Mouse (Mus musculus) heart, adult 18-20 months (tissue): ENCODE data around the gene Lrrc74a. TPM values are rescaled to one million over a fixed set of nuclear protein-coding genes. Genes with fewer than 3 reads are reported as not detected.
A peak's percentile ranks its signal among the peaks of the same experiment; 100 is the strongest.

Experiments used
- DNase-seq, 2 experiments: peaks; one replicate each; pipeline ENCODE4 v3.0.0; 2021 to 2022; ENCODE audit warnings: mixed read lengths in 1 of 2
- long read RNA-seq, 2 experiments: library from polyadenylated mRNA; stranded (forward); transcript quantifications; one replicate each; pipeline ENCODE4 v2.0.0; 2021
- total RNA-seq, 2 experiments: library from RNA; stranded (reverse); gene quantifications; 2 replicates each; pipeline ENCODE4 v1.2.3; 2021

Gene Lrrc74a
- total RNA-seq = not detected
- long read RNA-seq, experiment 1 = 0 reads
- long read RNA-seq, experiment 2 = 0 reads

GRCm38 (mm10) chr12:86734319-86734810 is at the start of gene Lrrc74a:
TSS of gene Lrrc74a (plus strand) at chr12:86734369.
- peak; percentile 23 to 28 for DNase-seq

GRCm38 (mm10) chr12:86685275-86685674 is 48.9 kb upstream of the Lrrc74a start:
- no peak for DNase-seq

GRCm38 (mm10) chr12:86686551-86687330 is 47.4 kb upstream of the Lrrc74a start:
- peak in 1 of 2 experiments; percentile 41 for DNase-seq

DNA sequence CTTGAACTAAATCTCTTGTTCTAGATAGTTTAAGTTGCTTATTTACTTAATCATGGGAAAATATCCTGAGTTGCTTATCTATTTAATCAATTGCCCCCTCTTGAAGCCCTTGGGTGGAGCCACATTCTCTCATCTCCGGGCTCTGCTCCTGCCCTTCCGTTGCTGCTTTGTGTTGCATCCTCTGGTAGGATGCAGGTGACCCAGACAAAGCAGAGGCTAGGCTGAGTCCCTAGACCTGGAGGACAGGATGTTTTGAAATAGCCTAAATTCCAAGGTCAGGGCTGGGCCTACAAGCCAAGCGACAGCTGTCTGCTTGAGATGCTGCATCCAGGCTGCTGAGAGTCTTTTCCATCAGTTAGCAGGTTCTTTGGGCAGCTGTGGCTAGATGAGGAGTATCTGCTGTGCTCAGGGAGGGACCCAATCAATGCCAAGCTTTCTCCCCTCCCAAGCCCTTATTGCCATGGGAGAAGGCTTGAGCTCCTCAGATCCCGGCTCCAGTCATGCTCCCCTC is 46.7 kb upstream of the Lrrc74a start:
- DNase-seq = no peak

GRCm38 (mm10) chr12:86687971-86688573 is 46.1 kb upstream of the Lrrc74a start:
- peak; percentile 35 to 55 for DNase-seq

DNA sequence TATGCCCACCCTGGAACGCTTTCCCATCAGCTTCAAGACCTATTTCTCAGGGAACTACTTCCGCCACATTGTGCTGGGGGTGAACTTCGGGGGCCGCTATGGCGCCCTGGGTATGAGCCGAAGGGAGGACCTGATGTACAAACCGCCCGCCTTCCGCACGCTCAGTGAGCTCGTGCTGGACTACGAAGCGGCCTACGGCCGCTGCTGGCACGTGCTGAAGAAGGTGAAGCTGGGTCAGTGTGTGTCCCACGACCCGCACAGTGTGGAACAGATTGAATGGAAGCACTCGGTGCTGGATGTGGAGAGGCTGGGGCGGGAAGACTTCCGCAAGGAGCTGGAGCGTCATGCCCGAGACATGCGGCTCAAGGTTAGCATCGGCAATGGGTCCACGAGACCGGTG is 45.3 kb upstream of the Lrrc74a start:
- DNase-seq = no peak

GRCm38 (mm10) chr12:86690700-86691485 is 43.3 kb upstream of the Lrrc74a start:
- peak in 1 of 2 experiments; percentile 57 for DNase-seq

- DNase-seq = peak; percentile 69 to 73
Measured at GRCm38 (mm10) chr12:86692471-86693356, 41.5 kb upstream of the Lrrc74a start.

DNA sequence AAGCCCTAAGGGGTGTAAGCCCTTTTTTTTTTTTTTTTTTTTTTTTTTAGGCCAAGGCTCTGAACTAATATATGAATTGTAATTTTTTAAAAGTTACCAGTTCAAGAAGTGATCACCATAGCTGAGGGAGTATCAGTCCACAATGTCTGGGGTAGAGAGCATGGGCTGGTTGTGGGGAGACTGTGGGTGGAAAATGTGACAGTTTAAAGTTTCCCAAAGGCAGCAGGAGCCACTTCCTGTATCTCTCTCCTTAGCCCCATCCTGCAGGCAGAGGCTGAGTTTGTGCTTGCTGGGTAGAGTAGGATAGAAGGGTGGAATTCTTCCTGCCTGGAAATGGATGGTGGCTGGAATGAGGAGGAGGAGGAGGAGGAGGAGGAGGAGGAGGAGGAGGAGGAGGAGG is 40.8 kb upstream of the Lrrc74a start:
- DNase-seq = no peak

- DNase-seq = no peak
Measured at GRCm38 (mm10) chr12:86694441-86694840, 39.7 kb upstream of the Lrrc74a start.

GRCm38 (mm10) chr12:86697996-86698395 is 36.2 kb upstream of the Lrrc74a start:
- DNase-seq = no peak

- no peak for DNase-seq
Measured at GRCm38 (mm10) chr12:86698537-86698936, 35.6 kb upstream of the Lrrc74a start.

DNA sequence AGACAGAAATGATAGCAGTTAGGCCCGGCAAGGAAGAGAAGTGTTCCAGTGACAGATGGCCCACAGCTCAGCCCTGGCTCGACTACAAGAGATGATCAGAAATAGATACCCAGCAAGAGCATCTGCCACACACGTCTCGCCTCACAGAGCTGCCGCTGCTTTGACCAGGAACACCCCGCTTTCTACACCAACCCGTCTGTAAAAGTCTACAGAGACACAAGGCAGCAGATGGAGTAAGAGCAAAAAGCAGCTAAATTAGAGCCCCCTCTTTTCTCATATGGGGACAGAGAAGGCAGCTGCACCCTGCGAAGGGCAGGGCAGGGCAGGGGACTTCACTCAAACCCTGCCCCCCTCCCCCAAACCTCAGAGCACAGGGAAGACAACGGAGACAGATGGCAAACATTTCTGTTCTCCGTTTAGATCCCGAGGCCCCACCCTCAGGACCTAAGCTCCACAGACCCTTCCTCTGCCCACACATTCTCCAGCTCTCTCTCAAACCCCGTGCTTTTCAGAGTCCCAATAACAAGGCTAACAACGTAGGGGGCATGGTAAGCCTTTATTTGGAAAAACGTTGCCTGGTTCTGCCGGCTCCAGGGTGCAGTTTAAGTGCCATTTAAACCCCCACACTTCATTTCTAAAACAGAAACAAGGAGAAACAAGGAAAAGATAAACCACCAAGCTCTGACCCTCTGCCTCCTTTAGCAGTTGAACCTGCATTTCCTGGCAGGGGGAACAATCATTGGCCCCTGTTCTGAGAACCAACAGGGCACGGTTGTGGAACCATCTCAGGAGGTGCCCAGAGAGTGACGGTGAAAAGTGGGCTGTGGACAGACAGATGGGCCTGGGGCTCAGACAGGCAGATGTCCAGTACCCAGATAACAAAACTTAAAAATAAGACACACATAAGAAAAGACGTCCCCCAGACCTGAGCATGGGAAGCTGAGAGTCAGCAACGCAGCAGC is 33.9 kb upstream of the Lrrc74a start:
- DNase-seq = no peak

- DNase-seq = no peak
Measured at GRCm38 (mm10) chr12:86700927-86701310, 33.2 kb upstream of the Lrrc74a start.

DNA sequence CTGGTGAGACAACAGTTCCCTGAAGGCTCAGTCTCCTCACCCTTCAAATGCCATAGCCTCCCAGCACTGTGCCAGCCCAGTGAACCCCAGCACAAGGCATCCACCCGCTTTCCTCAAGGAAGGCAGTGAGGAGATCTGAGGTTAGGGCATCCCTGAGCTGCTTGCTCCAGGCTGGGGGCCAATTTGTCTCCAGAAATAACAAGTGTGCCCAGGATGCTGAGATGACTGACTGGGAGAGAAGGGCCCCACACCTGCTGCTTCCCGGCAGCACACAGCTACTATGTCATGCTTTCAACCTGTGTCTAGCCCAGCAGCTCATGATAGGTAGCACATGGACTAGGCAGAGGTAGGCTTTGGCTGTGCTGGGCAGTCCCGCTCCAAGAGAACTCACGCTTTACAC is 32.7 kb upstream of the Lrrc74a start:
- DNase-seq = no peak

DNA sequence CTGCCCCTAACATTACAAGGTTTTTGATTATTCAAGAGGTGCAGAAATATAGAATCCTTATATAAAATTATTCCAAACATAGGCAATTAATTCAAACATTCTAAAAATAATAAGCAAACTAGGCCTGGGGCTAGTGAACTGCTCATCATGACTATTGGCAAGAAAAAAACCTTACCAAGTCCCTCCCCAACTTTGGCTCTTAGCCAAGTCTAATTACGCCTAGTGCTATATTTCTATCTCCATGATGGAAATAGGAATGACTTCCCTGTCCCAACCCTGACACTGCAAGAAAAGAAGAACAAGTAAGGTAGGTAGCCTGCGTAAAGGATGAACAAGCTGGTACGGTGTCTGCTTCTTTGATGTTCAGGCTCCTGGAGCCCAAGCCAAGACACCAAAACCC is 31.5 kb upstream of the Lrrc74a start:
- DNase-seq = no peak

DNA sequence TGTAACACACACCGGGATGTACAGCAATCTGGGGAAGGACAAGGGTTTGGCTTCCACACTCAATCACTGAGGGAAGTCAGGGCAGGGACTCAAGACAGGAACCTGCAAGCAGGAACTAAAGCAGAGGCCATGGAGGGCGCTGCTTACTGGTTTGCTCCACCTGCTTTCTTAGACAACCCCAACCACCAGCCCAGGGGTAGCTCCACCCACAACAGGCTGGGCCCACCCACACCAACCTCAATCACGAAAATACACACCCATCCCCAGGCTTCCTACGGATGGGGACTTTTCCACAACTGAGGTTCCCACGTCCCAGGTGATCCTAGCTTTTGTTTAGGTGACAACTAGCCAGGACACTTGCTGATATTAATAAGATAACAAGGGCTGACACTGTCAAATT is 28.3 kb upstream of the Lrrc74a start:
- no peak for DNase-seq

DNA sequence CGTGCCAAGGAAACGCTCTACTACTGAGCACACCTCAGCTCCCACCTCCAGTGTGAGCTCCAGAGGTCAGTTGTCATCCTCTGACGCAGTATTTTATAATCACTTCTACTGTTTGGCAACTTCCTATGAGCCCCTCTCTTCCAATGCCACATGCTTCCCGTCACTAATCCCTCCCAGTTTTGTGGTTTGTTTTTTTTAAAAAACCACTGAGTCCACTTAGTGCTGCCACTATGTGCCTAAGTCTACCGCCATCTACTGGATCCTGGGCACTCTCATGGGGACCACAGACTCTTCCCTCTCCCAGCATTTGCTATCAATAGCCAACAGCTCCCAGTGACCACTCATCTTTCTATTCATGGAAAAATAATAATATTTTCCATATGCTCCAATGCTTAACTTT is 20.1 kb upstream of the Lrrc74a start:
- no peak for DNase-seq

DNA sequence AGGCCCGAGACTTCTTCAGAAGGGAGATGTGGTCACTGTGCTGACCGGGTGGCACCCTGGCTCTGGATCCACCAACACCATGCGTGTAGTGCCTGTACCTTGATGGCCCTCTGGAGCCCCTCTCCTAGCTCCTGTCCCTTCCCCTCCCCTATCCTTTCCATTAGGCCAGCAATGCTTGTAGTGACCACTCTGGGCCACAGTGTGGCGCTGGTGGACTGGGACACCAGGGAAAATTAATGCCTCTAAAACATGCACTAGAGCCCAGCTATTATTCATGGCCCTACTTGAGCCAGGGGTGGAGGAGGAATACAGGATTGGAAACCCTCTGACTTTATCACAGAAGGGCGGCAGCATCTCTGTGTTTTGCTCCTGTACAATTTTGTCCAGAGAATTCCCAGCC is 18.8 kb upstream of the Lrrc74a start:
- peak; percentile 60 to 80 for DNase-seq

DNA sequence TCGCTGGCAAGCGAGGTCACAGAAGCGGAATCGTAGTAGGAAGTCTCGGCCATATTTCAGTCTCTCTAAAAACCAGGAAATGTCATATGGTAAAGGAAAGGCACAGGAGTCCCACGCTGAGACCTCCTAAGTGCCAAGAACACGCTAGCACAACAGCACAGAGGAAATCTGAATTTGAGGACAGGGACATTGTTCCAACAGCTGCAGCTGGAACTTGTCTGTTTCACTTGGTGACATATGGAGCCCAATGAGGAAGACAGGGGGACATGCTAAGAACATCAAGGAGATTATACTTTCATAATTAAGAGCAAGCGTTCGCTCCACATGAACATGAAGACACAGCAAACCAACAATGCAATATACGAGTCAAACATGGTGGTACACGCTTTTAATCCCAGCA is 17.2 kb upstream of the Lrrc74a start:
- DNase-seq = no peak
